Mouse (Mus musculus): ENCODE data around the gene Sod1.
"Not testable (repeated sequence)": the region's sequence is repeated elsewhere in the genome, so short reads cannot be mapped to it uniquely, and the experiment has no call there.

The Sod1 gene

DNA sequence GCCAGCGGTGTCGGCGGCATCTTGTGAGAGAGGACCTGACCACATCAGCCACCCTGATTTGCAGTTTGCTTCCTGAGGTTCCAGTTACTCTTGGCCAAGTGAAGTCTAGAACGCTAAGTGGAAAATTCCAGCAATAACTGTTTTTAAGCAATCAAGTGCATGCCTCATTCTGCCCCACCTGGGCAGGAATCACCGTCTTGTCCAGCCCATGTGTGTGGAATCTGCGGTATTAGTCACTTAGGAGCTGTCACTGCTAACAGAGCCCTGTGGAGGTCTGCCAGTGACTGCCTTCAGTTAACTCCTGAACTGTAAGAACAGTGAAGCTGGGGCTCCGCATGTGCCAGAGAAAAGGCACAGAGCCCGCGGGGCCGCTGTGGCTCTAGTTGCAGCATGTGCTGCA is 9.8 kb upstream of the Sod1 start:
- DNase-seq (ENCODE audit: low read depth in 2 of 2, low spot score in 2 of 2): no peak

DNA sequence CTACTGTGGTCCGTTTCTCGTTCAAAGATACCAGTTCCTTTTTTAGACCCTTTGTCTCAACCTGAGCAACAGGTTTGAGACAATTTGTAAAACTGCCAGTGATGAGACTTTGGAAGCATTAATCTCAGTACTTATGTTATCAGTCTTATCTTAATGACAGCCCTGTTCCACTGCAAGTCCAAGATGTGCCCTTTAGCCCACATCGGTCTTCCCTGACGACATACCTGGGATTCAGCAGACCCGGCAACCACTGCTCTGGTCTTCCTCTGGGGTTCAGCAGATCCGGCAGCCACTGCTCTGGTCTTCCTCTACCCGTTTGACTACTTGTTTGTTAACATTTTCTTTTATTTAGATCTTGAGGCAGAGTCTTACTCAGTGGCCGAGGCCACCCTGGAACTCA is 8.8 kb upstream of the Sod1 start:
- no peak for DNase-seq (ENCODE audit: low read depth in 2 of 2, low spot score in 2 of 2)

DNA sequence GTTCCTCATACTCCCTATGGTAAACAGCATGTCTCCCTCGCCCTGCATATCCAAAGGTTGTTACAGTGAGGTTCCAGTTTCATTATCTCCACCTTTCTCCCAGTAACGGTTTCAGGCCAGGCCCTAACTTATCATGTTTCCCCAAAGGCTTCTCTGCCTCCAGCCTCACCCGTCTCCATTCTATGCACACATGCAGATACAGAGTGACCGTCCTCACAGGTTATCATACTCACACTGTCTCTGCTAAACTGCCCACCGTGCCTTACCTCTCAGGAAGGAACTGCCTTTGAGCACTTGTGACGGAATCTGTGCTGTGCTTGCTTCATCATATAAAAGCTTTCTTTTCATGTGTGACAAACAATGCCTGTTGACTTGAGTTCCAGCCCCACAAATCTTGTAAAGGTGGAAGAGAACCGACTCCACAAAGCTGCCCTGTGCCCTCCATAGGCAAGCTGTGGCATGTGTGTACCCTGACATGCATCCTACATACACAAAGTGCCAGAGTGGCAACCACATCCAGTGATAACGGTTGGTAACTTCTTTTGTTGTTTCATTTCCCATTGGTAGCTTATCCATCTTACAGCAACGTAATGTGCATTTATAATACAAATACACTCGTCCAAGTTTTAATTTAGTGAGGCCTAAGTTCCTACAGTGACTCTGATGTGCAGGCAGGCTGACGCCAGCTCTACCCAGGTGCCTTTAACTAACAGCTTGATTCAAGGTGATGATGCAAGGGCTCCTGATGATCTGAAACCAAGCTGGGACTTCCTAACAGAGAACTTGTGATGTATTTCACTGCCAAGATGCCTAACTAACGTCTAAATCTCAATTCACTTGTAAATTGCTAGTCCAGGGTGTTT is 6.8 kb upstream of the Sod1 start:
- no peak for DNase-seq (ENCODE audit: low read depth in 2 of 2, low spot score in 2 of 2)

DNA sequence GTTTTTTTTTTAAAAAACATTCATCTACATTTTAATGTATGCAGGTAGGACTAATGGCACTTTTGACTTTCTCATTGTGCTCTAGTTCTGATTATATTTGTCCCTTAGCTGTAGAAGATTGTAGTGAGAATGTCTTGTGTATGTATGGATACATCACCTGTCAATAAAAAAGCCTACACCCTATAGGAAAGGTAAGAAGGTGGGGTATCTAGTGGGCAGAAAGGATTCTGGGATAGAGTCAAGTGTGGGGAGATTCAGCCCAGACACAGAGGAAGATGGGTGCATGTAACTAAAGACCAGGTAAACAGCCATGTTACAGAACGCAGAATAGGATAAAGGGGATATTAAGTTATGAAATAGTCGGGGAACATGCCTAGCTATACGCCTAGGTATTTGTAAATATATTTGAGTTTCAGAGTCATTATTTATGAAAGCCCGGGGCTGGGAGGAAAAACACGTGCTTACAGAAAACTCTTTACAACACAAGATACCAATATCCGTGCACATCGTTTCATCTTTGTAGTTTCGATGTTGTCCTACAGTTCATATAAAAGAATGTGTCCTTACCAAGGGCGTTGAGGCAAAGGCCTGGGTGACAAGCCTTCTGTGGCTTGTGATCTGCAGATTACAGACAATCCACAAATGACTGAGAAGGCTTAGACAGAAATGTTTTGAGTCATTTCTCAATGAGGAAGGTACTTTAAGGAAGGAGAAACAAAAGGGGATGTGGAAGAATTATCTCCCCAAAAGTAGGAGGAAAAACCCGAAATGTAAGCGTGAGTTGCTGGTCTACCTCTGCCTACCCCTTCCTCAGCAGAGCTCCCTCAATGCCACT is 5.6 kb upstream of the Sod1 start:
- DNase-seq (ENCODE audit: low read depth in 2 of 2, low spot score in 2 of 2): no peak

DNA sequence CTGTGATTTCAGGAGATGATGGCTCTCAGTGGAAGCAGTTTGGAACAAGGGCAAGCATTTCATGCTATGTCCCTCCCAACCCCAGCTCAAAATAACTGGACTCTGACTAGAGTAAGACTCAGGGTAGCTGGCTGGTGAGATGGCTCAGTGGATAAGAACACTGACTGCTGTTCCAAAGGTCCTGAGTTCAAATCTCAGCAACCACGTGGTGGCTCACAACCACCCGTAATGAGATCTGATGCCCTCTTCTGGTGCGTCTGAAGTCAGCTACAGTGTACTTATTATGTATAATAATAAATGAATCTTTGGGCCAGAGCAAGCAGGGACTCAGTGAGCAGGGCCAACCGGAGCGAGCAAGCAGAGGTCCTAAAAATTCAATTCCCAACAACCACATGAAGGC is 4.7 kb upstream of the Sod1 start:
- not testable (repeated sequence) for DNase-seq (ENCODE audit: low read depth in 2 of 2, low spot score in 2 of 2)

DNA sequence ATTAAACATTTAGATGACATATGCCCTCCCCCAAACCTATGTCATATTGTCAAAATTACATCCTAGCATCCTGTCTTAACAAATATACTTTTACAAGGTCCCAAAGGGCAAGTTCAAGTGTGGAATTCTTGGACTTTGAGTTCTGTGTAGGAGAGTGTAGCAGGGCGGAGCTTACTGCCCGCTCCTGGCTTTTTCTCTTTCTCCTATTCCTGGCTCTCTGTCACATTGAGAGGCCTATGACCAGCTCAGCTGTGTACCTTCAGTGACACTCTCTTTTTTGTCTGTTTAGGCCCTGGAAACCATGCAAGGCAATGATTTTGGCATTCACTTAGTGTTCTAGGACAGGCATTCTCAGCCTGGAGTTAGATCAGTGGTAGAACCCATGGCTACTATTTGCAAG is 4.1 kb upstream of the Sod1 start:
- DNase-seq (ENCODE audit: low read depth in 2 of 2, low spot score in 2 of 2): no peak

DNA sequence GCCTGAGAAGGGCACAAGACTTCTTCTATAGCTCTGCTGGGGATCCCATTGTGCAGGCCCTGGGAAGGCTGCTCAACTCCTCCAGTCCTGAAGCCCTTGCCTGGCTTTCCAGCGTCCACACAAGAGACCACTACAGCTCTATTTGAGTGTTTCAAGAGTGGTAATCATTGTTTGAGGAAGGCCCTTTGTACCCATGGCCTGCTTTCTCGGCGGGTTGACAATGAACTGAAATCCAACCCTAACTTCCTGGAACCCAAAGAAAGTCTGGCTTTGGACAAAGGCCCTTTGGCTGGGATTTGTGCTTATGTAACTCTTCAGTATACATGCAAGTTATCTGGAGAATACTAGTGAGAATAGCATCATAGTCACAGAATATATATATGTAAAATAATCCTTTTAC is 3.2 kb upstream of the Sod1 start:
- DNase-seq (ENCODE audit: low read depth in 2 of 2, low spot score in 2 of 2): no peak

DNA sequence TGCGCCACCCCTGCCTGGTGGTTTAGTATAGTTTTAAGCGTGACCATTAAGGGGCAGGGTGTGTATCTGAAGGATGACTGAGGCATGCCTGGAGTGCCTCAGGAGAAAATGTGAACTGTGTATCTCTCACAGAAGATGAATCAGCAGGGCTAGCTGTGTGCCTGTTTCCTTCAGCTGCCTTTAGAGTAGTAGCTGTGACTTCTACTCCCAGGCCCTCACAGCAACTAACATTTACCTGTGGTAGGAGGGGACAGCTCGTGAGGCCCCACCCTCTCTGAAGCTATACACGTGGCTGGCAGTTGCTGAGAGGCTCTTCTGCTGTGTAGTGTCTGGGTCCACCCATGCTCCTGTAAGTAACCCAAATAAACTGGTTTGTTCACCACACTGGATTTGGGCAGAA is 2.6 kb upstream of the Sod1 start:
- DNase-seq (ENCODE audit: low read depth in 2 of 2, low spot score in 2 of 2): no peak

DNA sequence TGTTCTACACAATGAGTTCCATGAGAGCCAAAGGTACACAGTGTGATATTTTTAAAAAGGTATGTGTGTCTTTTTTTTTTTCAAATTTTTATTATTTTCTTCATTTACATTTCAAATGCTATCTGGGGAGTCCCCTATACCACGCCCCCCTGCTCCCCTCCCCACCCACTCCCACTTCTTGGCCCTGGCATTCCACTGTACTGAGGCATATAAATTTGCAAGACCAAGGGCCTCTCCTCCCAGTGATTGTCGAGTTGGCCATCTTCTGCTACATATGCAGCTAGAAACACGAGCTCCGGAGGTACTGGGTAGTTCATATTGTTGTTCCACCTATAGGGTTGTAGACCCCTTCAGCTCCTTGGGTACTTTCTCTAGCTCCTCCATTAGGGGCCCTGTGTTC is 1.1 kb upstream of the Sod1 start:
- not testable (repeated sequence) for DNase-seq (ENCODE audit: low read depth in 2 of 2, low spot score in 2 of 2)

DNA sequence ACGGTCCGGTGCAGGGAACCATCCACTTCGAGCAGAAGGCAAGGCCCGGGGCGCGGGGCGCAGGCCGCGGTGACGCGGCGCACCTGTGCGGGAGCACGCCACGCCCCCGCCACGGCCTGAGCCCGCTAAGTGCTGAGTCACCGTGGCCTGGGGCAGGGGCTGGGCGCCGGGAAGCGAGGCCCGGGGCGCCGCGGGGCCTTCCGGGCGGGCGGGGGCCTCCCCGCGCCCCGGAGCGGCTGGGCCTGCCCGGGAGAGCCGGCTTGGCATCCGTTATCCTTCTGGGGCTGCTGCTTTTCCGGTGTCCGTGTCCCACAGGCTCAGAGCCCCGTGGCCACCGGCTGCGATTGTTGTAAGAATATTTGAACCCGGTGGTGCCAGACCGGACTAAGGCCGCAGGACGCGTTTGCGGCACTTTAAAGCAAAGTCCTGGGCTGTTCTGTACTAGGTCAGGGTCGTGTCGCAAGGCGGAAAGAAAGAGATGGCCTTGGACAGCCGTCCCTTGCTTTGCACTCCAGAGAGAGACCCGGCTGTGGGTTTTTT is 408 bp downstream of the Sod1 start:
- peak in 1 of 2 experiments; percentile 23 for DNase-seq (ENCODE audit: low read depth in 2 of 2, low spot score in 2 of 2)

DNA sequence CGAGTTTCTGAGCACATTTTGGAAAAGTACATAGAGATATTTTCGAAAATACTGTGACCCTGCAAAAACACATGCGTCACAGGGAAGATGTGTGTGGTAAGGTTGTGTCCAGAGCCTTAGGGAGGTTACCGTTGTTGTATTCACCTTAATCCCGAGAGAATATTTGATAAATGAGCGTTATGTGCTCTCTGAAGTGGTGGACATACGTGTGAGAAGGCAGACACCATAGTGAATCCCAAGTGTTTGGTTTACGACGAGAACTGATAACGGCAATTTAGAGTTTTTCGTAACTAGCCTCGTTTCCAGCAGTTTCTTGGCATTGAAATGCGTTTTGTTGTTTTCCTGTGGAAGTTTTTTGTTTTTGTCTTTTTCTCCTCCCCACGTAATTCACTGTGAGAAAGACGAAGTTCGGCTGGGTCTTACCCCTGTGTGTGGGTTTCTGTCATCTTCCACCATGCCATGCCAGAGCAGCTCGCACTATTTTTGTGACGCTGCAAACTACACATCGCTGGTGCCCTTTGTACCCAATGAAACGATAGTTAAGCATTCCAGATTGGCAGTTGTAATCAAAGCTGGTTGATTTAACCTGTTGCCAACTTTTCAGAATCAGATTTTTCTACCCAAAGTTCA is 1.0 kb downstream of the Sod1 start:
- DNase-seq (ENCODE audit: low read depth in 2 of 2, low spot score in 2 of 2): peak; percentile 8 to 30

DNA sequence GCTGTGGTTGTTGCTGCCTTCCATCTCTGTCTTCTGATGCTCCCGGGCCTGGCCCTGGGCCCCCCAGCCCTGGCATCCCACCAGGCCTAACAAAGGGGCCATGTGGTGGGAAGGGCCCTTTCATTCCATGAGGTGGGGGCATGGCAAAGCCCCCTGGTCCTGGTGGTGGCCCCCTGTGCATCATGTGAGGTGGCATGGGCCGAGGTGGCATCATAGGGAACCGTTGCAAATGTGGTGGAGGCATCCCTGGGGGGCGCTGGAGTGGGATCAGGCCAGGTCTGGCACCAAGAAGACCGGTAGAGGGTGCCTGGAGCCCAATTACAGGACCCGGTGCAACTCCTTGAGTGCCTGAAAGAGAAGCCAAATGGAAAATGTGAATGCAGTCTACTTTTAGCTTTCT is 9.3 kb downstream of the Sod1 start:
- no peak for DNase-seq (ENCODE audit: low read depth in 2 of 2, low spot score in 2 of 2)

DNA sequence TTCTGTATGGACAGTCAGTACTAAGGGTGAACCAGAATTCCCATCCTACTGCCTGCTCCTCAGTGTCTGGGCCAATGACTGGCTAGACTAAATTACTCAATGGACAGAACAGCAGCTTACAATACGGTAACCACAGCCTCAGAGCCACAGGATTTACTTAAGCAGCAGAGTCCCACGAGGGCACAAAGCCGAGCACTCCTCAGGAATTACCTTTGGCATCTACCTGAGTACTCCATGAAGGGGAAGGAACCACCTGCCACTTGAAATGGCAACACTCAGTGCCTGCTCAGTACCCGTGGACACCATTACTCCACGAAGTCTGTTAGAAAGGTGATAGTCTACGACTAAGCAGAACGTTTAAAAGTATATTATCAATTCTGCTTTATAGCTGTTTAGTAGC is 10.7 kb downstream of the Sod1 start:
- no peak for DNase-seq (ENCODE audit: low read depth in 2 of 2, low spot score in 2 of 2)

DNA sequence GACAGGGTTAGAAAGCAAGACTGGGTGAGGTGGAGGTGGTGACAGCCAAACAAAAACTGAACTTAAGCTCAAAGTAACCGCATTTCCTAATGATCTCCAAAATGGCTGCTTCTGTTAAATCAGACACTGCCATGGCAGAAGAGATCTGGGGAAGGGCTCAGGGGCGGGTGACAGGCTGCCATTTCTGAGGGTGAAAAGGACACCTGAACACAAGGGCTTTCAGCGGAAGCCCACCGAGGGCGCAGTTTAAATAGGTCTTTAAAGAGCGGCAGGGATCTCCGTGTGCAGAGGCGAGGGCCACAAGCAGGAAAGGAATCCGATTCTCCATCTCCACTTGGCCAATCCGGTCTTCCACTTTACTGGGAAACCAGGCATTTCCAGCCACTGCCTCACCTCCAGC is 13.1 kb downstream of the Sod1 start:
- DNase-seq (ENCODE audit: low read depth in 2 of 2, low spot score in 2 of 2): no peak

DNA sequence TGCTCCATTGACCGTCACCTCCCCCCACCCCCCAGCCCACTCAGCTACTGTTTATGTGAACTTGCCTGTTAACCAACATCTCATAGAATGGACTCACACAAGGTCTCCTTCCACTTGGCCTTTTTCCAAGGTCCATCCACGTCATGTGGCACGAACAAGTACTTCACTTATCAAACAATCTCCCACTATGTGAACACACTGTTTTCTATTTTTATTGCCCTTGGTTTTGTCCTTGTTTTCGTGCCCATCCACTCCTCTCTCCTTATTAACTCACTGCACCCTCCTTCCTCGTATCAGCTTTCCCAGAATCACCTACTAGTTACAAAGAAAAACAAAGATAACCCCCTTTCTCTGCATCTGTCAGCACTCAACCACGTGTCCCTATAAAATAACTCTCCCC is 14.1 kb downstream of the Sod1 start:
- no peak for DNase-seq (ENCODE audit: low read depth in 2 of 2, low spot score in 2 of 2)

DNA sequence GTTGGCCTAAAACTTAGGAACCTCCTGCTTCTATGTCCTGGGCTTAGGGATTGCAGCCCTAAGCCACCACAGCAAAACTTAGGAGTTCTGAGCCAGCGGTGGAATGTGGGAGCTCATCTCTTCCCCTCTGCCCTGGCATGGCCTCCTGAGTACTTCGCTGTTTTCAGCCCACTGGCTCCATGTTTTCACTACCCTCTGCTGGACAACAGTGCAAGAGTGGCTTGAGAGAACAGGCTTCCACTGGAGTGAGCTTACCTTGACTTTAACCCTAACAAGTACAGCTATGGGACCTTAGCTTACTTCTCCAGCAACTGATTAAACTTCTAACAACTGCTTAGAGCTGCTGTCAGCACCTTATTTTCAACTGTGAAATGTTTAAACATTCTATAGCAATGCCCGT is 14.6 kb downstream of the Sod1 start:
- DNase-seq (ENCODE audit: low read depth in 2 of 2, low spot score in 2 of 2): no peak

DNA sequence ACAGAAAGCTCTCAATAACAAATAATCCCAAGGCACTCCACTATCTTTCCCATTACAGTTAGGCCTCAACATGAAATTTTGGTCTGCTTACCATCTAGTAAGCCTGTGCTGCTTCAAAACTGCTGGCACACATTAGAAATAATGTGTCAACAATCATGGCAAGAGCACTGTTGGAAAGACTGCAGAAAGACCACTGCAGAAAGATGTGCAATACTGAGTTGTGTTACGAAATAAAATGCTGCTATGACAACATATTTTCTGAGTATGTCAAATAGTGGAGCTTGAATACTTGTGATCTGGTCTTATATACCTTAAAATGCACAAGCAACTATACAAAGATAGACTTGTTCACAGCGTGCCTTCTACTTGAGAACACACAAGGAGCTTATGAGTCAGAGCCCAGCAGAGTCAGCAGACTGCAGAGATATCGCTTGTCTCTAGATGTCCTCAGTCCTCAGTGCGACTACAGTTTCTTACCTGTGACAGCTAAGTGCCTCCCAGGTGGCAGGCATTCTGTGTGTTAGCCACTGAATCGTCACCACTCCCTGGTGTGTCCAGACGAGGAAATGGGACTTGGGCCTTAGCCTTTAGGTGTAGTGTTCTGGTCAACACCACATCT is 18.7 kb downstream of the Sod1 start:
- DNase-seq (ENCODE audit: low read depth in 2 of 2, low spot score in 2 of 2): no peak

DNA sequence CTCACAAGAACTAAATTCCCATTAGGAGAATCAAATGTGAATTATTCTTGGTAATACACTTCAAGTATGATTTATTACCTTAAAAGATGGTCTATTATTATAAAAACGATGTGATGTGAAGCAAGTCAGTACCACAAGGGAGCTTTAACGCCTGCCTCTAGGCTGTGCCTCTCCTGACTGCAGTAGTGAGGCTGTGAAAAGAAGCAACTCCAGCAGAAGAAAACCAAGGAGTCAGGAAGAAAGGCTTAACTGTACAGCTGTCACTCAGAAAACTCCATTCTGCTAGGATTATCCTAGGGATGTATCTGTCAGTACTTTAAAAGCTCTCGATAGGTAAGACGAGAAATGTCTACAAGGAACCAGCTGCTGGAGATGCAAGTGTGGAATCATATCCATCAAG is 21.3 kb downstream of the Sod1 start:
- DNase-seq (ENCODE audit: low read depth in 2 of 2, low spot score in 2 of 2): no peak

DNA sequence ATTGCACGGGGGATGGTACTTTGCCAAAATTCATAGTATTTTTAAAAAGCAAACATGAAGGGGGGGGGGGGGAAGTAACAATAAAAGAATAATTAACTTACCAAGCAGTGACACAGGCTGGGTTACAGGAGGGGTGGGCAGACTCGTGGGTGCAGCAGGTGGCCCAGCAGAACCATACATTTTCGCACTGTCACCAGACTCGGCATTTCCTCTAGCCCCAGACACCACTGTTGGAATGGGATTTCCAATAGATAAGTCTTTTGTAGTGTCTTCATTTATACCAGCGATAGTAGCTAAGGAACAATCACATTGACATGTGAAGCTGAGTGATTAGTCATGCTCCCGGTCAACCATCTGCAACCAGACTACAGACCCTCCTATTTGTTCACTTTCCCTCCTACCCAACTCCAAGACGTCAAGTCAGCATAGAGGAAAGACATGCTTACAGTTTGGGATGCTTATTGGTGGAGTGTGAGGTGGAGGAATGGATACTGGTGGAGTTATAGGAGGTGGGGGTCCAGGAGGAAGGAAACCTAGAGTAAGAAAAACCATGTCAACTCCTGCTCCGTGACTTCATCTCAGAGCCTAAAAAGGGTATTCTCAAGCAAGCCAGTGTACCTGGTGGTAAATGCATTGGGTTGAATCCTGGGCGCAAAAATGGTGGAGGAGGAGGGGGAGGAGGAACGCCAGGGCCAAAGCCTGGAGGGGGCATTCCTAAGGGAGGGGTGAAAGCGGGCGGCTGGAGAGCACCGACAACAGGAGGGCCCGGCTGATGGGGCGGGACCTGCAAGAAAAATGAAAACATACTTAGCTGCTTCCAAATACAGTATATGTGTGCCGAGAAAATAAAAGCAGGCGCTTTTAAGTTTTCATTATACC is 22.1 kb downstream of the Sod1 start:
- no peak for DNase-seq (ENCODE audit: low read depth in 2 of 2, low spot score in 2 of 2)

DNA sequence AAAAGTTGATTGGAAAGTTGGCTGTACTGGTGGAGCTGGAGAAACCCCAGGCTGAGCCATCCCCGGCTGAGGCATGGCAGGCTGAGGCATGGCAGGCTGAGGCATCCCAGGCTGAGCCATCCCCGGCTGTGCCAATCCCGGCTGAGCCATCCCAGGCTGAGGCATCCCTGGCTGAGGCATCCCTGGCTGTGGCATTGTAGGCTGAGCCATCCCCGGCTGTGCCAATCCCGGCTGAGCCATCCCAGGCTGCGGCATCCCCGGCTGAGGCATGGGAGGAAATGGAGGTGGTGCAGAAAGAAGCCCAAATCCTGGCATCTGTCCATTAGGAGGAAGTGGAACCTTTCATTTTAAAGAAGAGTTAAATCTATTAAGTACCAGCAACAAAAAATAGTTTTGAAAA is 29.5 kb downstream of the Sod1 start:
- DNase-seq (ENCODE audit: low read depth in 2 of 2, low spot score in 2 of 2): no peak

Data from CD8-positive naive resting alpha-beta T cell, adult 2 months (primary cell).